Mouse (Mus musculus): Measurements from ENCODE around the gene Cyp26b1. TPM values are rescaled to one million over a fixed set of nuclear protein-coding genes. Genes with fewer than 3 reads are reported as not detected.

Cyp26b1 gene
- polyA plus RNA-seq (2016; fragmentation: Nextera tagmentation; extraction: Ambion mirVana), result 6.6 and 16.7 TPM in 2 replicates

DNA sequence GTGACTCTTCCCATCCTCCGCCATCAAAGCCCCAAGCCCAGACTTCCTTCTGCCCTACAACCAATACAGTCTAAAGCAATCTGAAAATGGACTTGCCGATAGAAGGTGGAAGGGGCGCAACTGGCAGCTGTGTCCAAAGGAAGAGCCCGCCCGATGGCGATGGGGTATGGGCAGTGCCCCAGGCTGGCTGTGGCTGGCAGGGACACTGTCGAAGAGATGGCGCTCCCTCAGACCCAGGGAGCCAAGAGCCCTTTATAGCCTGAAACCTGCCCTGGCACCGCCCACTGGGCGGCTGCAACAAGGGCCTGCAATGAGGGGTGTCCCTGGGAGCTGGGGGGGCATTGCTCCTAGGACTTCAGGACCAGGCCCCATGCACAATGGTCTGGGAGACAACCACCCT lies at the start of gene Cyp26b1:
Gene Cyp26b1 (minus strand): TSS at position 216 of the 400 bp plus-strand sequence.
- Histone ChIP-seq H3K27me3 (replicated peaks; ENCODE audit: low read depth, poor library complexity, severe bottlenecking) (peaks cover 65% of the 10 kb centered on the region), H3K4me1 (peaks cover 55% of the 10 kb centered on the region), H3K36me3 (replicated peaks) (no peaks in the 10 kb centered on the region), H3K27ac (replicated peaks) (peak within 1 kb of the TSS; percentile 71), H3K4me3 (peak within 1 kb of the TSS; percentile 35), H3K9me3 (no peaks in the 10 kb centered on the region)
- 84% methylated on average over 10 of the region's 10 CpGs for WGBS
- no peak for DNase-seq (ENCODE audit: low spot score)

DNA sequence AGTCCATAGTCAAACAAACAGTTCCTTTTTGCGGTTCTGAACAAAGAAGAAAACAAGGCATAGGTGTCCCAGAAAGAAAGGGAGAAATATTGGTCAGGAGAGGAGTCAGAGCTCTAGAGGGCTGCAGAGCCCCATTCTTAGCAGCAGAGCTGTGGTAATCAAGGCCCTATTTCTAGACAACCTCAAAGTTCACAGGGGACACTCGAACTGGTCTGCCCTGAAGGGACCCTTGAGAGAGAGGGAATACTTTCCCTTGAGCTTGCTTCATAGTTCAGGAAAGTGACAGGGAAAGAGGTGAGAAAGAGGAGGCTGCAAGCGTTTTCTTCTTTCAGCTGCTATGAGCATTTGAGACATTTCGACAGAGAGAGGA lies 47.3 kb upstream of the Cyp26b1 start:
- Histone ChIP-seq H3K36me3 (replicated peaks) (no peaks in the 10 kb centered on the region), H3K9me3 (no peaks in the 10 kb centered on the region), H3K4me3 (no peak overlapping the region), H3K27me3 (replicated peaks; ENCODE audit: low read depth, poor library complexity, severe bottlenecking) (no peaks in the 10 kb centered on the region), H3K4me1 (peaks cover 16% of the 10 kb centered on the region), H3K27ac (replicated peaks) (no peak overlapping the region; the same call in 1 of the 2 replicates)
- WGBS, result 76% methylated on average over 4 of the region's 4 CpGs
- no peak for DNase-seq (ENCODE audit: low spot score)

DNA sequence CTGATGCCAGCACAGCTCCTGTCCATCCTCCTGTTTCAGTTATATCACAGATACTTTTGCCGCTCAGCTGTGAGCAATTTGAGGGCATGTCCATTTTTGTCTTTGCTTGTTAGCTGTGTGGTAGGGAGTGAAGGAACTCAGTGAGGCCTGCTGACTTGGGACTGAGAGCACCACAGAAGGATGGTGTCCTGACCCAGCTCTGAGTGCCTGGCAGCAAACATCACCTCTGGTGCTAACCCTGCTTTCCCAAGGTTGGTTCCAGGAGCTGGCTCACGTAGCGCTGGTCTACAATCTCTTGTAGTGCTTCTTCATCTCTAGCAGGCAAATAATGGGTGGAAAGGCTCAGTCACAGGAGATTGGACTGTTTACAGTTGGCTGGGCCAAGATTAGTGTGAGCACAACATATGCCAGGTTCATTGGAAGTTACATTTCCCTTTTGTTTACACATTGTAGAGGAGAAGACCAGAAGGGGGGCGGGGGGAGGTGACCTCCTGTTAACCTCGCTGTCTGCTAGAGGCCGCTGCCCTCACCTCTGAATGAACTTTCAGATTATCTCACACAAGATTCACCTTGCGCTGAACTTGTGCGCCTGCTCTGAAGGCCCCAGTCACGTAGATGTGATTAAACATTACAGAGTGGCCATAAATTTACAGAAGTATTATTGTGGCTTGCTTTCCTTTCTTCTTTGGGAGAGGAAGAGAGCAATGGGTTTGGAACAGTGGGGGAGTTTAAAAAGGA lies 46.8 kb upstream of the Cyp26b1 start:
- Histone ChIP-seq H3K36me3 (replicated peaks) (no peaks in the 10 kb centered on the region), H3K4me3 (no peak overlapping the region), H3K9me3 (no peaks in the 10 kb centered on the region), H3K27me3 (replicated peaks; ENCODE audit: low read depth, poor library complexity, severe bottlenecking) (no peaks in the 10 kb centered on the region), H3K4me1 (peaks cover 16% of the 10 kb centered on the region), H3K27ac (replicated peaks) (peak overlapping the region; percentile 59)
- DNase-seq (ENCODE audit: low spot score), result peak; percentile 64
- WGBS, result 59% methylated on average over 9 of the region's 9 CpGs

DNA sequence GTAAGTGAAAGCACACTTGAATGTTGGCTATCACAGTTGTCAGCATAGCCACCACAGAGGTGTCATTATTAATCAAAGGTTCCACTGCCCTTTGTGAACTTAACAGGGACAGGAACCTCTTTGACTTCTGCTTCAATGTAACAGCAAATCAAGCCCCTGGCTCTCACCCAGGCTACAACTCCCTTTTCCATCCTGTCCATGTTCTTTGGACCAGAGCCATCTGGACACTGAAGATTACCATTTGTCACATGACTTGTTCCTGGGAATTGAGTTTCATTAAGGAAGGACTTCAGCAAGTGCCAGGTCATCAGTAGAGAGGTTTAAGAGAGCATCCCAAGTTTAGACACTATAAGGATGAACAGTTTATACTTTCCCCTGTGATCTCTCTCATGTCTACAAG lies 44.5 kb upstream of the Cyp26b1 start:
- no peaks in the 10 kb centered on the region for H3K9me3 ChIP-seq
- H3K27ac ChIP-seq (replicated peaks), result no peak overlapping the region
- H3K36me3 ChIP-seq (replicated peaks), result no peaks in the 10 kb centered on the region
- H3K27me3 ChIP-seq (replicated peaks; ENCODE audit: low read depth, poor library complexity, severe bottlenecking), result no peaks in the 10 kb centered on the region
- H3K4me3 ChIP-seq, result no peak overlapping the region
- no peak for DNase-seq (ENCODE audit: low spot score)
- H3K4me1 ChIP-seq, result peaks cover 16% of the 10 kb centered on the region

DNA sequence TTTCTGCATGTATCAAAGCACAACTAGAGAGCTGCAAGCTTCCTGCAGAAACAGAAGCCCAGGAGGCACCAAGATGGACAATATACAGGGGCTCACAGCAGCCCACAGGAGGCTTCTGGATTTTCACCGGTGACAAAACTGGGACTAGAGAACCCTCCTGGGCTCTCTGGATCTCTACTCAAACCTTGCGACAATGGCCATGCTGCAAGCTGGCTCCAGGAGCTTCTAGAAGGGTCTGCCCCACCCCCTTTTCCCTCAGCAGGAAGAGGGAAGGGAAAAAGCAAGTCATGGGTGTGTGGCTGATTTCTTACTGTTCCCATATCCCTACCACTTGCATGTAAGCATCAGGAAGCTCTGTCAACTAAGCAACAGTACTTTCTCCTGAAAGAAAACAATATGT lies 37.9 kb upstream of the Cyp26b1 start:
- Histone ChIP-seq H3K9me3 (no peaks in the 10 kb centered on the region), H3K4me1 (peaks cover 8% of the 10 kb centered on the region), H3K27me3 (replicated peaks; ENCODE audit: low read depth, poor library complexity, severe bottlenecking) (no peaks in the 10 kb centered on the region), H3K27ac (replicated peaks) (no peak overlapping the region), H3K36me3 (replicated peaks) (no peaks in the 10 kb centered on the region), H3K4me3 (no peak overlapping the region)
- WGBS, result 88% methylated on average over 2 of the region's 2 CpGs
- no peak for DNase-seq (ENCODE audit: low spot score)

DNA sequence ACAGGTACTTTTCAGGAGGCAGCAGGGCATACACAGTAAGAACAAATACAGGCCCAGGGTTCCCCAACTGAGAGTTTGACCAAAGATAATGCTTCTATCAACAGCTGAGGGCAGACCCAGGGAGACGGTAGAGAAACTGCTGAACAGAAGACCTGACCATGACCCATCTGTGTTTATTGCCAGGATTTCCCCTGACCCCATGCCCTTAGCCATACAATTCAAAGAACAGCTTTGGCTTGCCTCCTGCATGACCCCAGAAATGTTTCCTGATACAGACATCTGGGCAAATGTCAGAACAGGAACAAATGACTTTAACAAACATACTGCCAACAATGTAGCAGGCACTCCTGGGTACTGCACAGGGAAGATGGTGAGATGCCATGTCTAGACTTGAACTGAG lies 36.6 kb upstream of the Cyp26b1 start:
- Histone ChIP-seq H3K27me3 (replicated peaks; ENCODE audit: low read depth, poor library complexity, severe bottlenecking) (no peaks in the 10 kb centered on the region), H3K4me3 (no peak overlapping the region), H3K36me3 (replicated peaks) (no peaks in the 10 kb centered on the region), H3K4me1 (peaks cover 8% of the 10 kb centered on the region), H3K9me3 (no peaks in the 10 kb centered on the region), H3K27ac (replicated peaks) (no peak overlapping the region)
- DNase-seq (ENCODE audit: low spot score), result no peak
- WGBS, result 21% methylated on average over 1 of the region's 1 CpGs

DNA sequence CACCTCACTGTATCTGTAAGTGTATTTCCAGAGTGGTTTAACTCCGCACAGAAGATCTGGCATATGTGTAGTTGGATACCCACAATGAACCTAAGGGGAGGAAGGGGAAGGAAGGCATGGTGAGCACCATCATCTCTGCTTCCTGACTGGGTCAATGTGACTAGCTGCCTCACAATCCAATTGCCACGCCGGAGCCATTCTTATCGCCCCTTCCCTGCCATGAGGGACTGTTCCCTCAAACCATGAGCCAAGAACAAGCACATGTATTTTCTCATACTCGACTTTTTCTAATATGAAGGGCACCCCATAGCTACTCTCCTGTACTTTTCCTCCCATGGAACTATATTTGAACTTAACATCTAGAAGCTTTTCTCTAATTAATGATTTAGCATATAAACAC lies 35.1 kb upstream of the Cyp26b1 start:
- WGBS, result 91% methylated on average over 5 of the region's 5 CpGs
- no peaks in the 10 kb centered on the region for H3K27me3 ChIP-seq (replicated peaks; ENCODE audit: low read depth, poor library complexity, severe bottlenecking)
- no peak for DNase-seq (ENCODE audit: low spot score)
- no peak overlapping the region for H3K27ac ChIP-seq (replicated peaks)
- no peaks in the 10 kb centered on the region for H3K36me3 ChIP-seq (replicated peaks)
- H3K4me1 ChIP-seq, result peaks cover 8% of the 10 kb centered on the region
- no peak overlapping the region for H3K4me3 ChIP-seq
- no peaks in the 10 kb centered on the region for H3K9me3 ChIP-seq

DNA sequence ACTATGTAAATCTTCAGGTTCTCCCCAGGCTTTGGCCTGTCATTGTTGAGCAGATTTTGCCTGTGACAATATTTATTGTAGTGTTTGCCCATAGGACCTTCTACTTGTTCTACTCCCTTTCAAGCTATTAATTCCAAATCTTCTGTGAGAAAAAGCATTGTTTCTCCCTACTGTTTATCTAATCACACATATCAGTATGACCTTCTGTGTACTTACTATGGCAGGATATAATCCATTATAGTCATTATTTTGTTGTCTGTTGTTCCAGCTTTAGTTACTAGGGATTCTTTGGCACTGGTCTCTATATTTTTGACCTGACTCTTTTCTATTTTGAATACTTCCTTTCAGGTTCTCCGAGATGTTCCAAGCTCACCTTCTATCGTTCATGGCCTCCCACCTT lies 32.7 kb upstream of the Cyp26b1 start:
- no peak for DNase-seq (ENCODE audit: low spot score)
- H3K27ac ChIP-seq (replicated peaks), result no peak overlapping the region
- no peaks in the 10 kb centered on the region for H3K36me3 ChIP-seq (replicated peaks)
- no peak overlapping the region for H3K4me3 ChIP-seq
- no peaks in the 10 kb centered on the region for H3K9me3 ChIP-seq
- peaks cover 8% of the 10 kb centered on the region for H3K4me1 ChIP-seq
- WGBS, result 88% methylated on average over 2 of the region's 2 CpGs
- H3K27me3 ChIP-seq (replicated peaks; ENCODE audit: low read depth, poor library complexity, severe bottlenecking), result no peaks in the 10 kb centered on the region

DNA sequence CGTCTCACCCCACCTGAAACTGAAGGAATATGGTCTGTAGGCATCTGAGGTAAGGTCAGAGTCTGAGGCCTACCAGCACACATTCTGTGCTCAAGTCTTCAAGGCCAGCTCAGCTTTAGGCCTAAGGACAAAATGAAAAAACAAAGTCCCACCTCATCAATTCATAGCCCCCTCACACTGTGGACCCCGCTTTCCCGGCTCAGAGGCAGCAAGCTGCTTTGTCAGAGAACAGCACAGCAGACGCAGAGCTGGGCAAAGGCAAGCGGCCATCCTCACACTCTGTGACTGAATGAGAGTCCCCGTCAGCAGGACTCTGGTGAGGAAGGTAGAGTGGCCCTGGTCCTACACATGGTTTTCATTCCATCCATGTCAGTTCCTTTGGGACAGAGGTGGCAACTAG lies 25.5 kb upstream of the Cyp26b1 start:
- 88% methylated on average over 6 of the region's 6 CpGs for WGBS

DNA sequence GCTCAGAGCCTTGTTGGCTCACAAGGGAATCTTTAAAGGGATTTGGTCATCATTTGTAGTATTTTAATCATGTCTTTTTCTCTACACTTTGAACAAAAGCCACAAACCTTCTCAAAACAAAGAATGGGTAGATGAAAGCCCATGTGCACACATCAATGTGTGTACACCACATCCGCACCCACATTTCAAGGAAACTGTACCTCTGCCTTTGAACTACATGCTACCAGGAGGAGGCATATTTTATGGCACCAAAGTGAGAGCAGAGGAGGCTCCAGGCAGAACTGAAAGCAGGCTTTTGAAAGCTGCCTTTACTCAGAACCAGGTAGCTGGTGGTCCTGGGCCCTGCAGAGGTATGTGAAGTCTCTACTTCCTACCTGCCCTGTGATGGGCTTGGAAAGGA lies 23.3 kb upstream of the Cyp26b1 start:
- Histone ChIP-seq H3K9me3 (no peaks in the 10 kb centered on the region), H3K4me3 (no peak overlapping the region), H3K4me1 (peaks cover 6% of the 10 kb centered on the region; the same call in 1 of the 2 replicates), H3K27ac (replicated peaks) (no peak overlapping the region), H3K27me3 (replicated peaks; ENCODE audit: low read depth, poor library complexity, severe bottlenecking) (no peaks in the 10 kb centered on the region), H3K36me3 (replicated peaks) (no peaks in the 10 kb centered on the region; the same call in 1 of the 2 replicates)
- WGBS, result 100% methylated on average over 1 of the region's 1 CpGs
- DNase-seq (ENCODE audit: low spot score), result no peak

More for the DNA sequence above, 25.5 kb upstream of the Cyp26b1 start:
- H3K4me3 ChIP-seq, result no peak overlapping the region
- H3K4me1 ChIP-seq, result peaks cover 6% of the 10 kb centered on the region; the same call in 1 of the 2 replicates
- H3K27me3 ChIP-seq (replicated peaks; ENCODE audit: low read depth, poor library complexity, severe bottlenecking), result no peaks in the 10 kb centered on the region
- no peak for DNase-seq (ENCODE audit: low spot score)
- H3K36me3 ChIP-seq (replicated peaks), result no peaks in the 10 kb centered on the region; the same call in 1 of the 2 replicates
- H3K27ac ChIP-seq (replicated peaks), result no peak overlapping the region
- H3K9me3 ChIP-seq, result no peaks in the 10 kb centered on the region

DNA sequence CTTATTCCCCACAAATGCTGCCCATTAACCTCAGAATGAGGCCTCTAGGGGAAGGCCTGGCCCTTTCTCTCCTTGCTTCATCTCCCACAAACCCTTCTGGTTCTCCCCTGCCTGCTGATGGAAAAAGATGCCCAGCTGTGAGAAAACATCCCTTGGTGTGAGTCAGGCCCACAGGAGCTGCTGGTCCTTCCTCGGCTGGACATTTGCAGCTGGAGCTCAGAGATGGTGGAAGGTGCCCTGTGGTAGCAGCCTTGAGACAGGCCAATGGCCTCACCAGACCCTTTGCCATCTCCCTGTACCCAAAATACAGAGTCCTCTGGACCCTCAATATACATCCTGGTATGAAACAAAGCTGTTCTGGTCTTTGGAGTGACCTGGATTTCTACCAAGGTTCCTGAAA lies 22.9 kb upstream of the Cyp26b1 start:
- Histone ChIP-seq H3K27ac (replicated peaks) (no peak overlapping the region), H3K4me3 (no peak overlapping the region), H3K4me1 (peaks cover 6% of the 10 kb centered on the region; the same call in 1 of the 2 replicates), H3K36me3 (replicated peaks) (no peaks in the 10 kb centered on the region; the same call in 1 of the 2 replicates), H3K9me3 (no peaks in the 10 kb centered on the region), H3K27me3 (replicated peaks; ENCODE audit: low read depth, poor library complexity, severe bottlenecking) (no peaks in the 10 kb centered on the region)
- no peak for DNase-seq (ENCODE audit: low spot score)
- 85% methylated on average over 1 of the region's 1 CpGs for WGBS

DNA sequence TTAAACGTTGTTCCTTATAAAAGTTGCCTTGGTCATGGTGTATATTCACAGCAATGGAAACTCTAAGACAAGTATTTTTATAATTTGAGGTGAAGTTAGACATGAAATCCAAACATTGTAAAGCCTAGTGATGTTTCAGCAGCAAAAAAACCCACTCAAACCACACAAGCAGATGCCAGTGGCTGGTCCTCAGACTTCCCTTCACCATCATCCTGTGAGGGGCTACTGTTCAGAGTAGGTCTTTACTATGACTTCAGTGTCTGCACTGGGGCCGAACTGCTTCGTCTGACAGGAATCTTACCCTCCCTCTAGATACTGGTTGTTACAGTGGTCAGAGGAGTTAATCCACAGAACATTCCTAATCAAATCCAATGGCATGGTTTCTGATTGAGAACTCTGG lies 19.9 kb upstream of the Cyp26b1 start:
- Histone ChIP-seq H3K9me3 (no peaks in the 10 kb centered on the region), H3K4me3 (no peak overlapping the region), H3K36me3 (replicated peaks) (no peaks in the 10 kb centered on the region), H3K27ac (replicated peaks) (no peak overlapping the region), H3K27me3 (replicated peaks; ENCODE audit: low read depth, poor library complexity, severe bottlenecking) (no peaks in the 10 kb centered on the region), H3K4me1 (peaks cover 6% of the 10 kb centered on the region; the same call in 1 of the 2 replicates)
- 82% methylated on average over 3 of the region's 3 CpGs for WGBS
- no peak for DNase-seq (ENCODE audit: low spot score)

DNA sequence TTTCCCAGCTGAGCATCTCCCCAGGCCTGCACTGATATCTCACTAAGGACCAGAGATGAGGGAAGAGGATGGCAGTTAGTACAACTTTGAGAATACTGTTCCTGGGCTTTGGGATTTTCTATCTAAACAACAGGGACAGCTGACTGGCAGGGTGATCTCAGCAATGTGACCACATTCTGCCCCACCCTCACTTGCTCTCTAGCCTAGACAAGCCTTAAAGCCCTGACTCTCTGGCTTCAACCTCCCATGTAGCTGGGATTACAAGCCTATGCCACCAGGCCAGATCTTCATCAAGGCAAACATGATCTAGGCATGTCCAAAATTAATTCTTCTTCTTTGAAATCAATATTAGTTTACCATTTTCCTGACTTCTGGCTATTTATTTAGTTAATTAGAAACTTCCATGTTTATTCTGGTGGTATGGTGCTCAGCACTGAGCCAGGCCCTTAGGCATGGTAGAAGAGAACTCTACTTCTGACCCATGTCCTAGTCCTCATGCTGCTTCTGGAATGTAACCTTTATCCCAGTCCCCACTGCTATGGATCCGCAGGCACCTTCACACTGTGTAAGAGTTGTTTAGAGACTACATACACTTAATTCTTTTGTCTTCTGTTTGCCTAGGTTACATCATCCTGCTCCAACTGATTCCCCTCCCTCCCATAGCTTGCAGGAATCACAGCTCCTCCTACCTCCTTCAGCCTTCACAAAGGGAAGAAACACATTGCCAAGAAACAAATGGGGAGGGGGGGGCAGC lies 7.6 kb upstream of the Cyp26b1 start:
- Histone ChIP-seq H3K27ac (replicated peaks) (no peak overlapping the region), H3K4me1 (no peaks in the 10 kb centered on the region), H3K4me3 (no peak overlapping the region), H3K36me3 (replicated peaks) (no peaks in the 10 kb centered on the region), H3K9me3 (no peaks in the 10 kb centered on the region), H3K27me3 (replicated peaks; ENCODE audit: low read depth, poor library complexity, severe bottlenecking) (no peaks in the 10 kb centered on the region)
- WGBS, result 45% methylated on average over 1 of the region's 1 CpGs
- peak; percentile 6 for DNase-seq (ENCODE audit: low spot score)

Measured in embryonic facial prominence, embryonic 10.5 days (tissue).